Mouse (Mus musculus) c-Kit-positive CD71-positive TER-119-positive erythroid progenitor cells, embryonic 14.5 days (primary cell): ENCODE results near the gene B3galt5.
A peak's percentile ranks its signal among the peaks of the same experiment; 100 is the strongest.

Source experiments
- DNase-seq: peaks from one replicate; pipeline ENCODE4 v3.0.0-alpha.2; 2013; ENCODE audit warnings: low spot score

Gene B3galt5

GRCm38 (mm10) chr16:96345117-96345516 is 109.5 kb downstream of the B3galt5 start:
- peak; percentile 58 for DNase-seq

- no peak for DNase-seq
Measured at GRCm38 (mm10) chr16:96348070-96348469, 112.5 kb downstream of the B3galt5 start.

GRCm38 (mm10) chr16:96348766-96349165 is 113.2 kb downstream of the B3galt5 start:
- DNase-seq, result no peak

- DNase-seq, result no peak
Measured at GRCm38 (mm10) chr16:96351520-96351919, 115.9 kb downstream of the B3galt5 start.

- no peak for DNase-seq
Measured at GRCm38 (mm10) chr16:96353296-96353896, 117.8 kb downstream of the B3galt5 start.

GRCm38 (mm10) chr16:96353996-96354395 is 118.4 kb downstream of the B3galt5 start:
- no peak for DNase-seq

GRCm38 (mm10) chr16:96357903-96358302 is 122.3 kb downstream of the B3galt5 start:
- DNase-seq, result peak; percentile 54

- DNase-seq, result no peak
Measured at GRCm38 (mm10) chr16:96361305-96362124, 125.9 kb downstream of the B3galt5 start.

- no peak for DNase-seq
Measured at GRCm38 (mm10) chr16:96362873-96363272, 127.3 kb downstream of the B3galt5 start.

GRCm38 (mm10) chr16:96363277-96363676 is 127.7 kb downstream of the B3galt5 start:
- DNase-seq, result no peak

GRCm38 (mm10) chr16:96364870-96365269 is 129.3 kb downstream of the B3galt5 start:
- DNase-seq, result no peak
